Mouse (Mus musculus): ENCODE measurements around the gene Disc1.
A peak's percentile ranks its signal among the peaks of the same experiment; 100 is the strongest.

Disc1 gene

DNA sequence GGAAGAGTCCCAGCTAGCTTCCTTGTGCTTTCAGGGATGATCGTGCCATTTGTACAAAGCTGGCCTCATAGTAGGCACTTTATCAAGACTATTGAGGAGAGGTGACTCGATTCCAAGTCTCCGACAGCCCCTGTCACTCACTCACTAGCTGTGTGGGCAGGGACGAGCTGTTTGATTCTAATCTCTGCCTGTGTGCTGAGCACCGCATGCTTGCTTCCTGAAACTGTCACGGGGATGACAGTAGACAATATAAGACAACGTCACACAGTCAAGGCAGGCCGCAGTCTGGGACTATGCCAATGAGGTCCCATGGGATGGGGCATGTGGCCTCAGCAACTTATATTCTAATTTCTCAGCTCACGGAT, 13.6 kb downstream of the Disc1 start:
- peak; percentile 58 to 61 for DNase-seq (ENCODE audit: low spot score in 2 of 2)

DNA sequence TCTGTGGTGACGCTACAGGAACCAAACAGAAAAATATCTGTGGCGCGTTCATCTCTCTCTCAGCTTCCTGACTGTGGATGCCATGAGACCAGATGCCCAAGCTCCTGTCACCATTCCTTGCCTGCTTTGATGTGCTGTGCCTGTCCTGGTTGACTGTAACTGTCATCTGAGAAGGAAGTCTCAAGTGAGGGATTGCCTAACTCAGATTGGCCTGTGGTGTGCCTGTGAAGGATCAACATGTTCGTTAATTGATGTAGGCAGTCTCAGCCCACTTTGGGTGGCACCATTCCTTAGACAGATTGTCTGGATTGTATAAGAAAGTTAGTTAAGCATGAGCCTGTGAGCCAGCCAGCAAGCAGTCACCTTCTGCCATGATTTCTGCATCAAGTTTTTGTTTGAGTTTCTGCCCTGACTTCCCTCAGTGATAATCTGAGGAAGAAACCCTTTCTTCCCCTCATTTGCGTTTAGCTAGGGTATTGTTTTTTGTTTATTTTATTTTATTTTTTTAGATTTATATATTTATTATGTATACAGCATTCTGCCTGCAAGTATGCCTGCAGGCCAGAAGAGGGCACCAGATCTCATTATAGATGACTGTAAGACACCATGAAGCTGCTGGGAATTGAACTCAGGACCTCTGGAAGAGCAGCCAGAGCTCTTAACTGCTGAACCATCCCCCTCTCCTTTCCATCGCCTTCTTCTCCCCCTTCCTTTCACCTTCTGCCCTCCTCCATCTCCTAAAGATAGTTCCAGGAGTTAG, 14.3 kb downstream of the Disc1 start:
- no peak for DNase-seq (ENCODE audit: low spot score in 2 of 2)

GRCm38 (mm10) chr8:125069304-125069703, 15.3 kb downstream of the Disc1 start:
- DNase-seq (ENCODE audit: low spot score in 2 of 2): no peak

- no peak for DNase-seq (ENCODE audit: low spot score in 2 of 2)
Observed at GRCm38 (mm10) chr8:125069733-125070132, 15.7 kb downstream of the Disc1 start.

DNA sequence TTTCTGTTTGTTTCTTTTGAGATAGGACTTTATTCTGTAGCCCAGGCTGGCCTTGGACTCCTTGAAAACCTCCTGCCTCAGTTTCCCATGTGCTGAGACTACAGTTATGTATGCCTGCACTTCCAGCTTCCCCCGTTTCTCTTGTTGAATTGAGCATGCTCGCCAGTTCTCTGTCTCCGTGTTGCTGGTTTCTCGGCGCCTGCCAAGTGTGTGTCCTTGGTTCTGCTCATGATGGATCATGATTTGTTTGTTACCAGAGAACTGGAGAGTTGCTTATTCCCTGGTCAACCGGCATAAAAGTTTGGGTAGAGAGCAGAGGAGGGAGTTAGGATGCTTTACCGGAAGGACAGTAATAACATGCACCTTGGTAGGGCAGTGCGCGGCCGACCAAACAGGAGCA, 20.1 kb downstream of the Disc1 start:
- no peak for DNase-seq (ENCODE audit: low spot score in 2 of 2)

- no peak for DNase-seq (ENCODE audit: low spot score in 2 of 2)
Observed at GRCm38 (mm10) chr8:125074581-125074980, 20.6 kb downstream of the Disc1 start.

GRCm38 (mm10) chr8:125075389-125075788, 21.4 kb downstream of the Disc1 start:
- no peak for DNase-seq (ENCODE audit: low spot score in 2 of 2)

DNA sequence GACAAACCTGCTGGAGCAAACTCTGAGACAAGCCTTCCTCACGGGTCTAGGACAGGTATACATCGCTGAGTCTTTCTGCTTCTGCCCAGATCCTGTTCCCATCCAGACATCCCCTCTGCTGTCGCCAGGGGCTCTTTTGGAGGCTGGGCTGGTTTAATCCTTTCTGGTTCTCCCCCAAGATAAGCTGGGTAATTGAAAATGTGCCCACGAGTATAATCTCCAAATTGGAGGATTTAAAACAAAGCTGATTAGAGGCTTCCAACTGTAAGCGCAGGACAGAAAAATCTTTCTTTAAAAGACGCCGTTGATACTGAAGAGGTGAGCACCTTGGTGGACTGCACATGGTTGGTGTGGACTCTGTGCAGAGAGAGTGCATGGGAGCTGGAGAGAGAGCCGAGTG, 23.3 kb downstream of the Disc1 start:
- DNase-seq (ENCODE audit: low spot score in 2 of 2): no peak

DNA sequence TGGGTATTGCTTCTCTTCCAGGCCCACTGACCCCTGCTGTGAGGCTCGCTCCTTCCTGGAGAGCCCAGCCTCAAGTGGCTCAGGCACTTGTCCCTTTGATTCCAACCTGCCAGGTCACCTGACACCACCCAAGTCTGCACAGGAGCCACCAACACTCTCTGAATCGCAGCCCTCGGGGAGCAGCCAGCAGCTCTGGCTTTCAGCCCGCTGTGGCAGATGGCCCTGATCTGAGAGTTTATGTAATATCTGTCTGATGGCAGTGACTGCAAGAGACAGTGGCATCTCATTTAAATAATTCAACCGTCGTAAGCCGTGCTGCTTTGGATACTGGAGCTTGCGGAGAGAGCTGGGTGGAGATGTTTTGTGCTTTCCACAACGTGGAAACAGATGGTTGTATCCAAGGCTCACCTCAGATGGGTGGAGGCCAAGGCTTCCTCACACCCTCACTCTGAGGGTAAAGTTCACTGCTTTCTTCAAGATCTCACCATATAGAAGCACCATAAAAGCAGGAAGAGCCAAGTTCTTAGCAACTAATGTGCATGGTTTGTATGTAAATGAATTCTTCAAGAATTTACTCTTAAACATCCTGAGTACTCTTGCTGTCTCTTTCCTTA, 24.9 kb downstream of the Disc1 start:
- DNase-seq (ENCODE audit: low spot score in 2 of 2): peak; percentile 38 to 49

DNA sequence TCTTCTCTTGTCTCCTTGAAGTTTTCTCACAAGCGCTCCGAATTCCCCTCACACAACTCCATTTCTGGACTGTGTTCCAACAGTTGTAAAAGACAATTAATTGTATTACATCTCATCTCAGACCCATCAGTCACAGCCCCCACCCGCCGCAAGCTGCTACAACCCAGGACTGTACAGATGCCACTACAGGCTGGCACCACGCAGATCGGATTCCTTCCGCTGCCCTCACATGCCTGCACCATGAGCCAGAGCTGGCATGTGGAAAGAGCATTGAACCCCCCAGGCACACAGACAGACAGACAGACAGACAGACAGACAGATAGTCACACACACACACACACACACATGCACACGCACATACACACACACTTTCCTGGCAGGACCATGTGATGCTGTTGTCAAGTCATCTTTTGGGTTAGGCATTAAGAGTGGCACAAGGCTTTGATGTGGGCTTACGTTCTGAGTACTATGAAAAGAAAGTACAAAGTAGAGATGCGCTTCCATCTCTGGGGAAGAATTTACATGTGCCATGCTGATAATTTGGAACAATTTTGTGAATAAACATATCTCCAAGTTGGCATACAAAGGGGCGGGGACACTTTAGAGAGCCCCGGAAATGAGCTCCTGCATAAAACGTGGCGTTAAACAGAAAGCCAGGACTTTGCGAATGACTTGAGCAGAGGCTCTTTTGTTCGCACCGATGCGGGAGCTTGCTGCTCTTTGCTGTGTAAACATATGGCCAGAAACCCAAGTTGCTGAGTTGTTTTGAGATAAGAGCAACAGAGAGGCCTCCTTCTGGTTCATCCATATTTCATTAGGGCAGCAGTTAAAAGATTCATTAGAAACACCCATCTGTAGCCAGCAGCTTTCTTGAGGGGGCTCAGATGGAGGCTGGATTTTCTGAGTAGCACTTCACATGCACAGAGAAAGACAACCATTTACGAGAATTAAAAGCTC, 26.7 kb downstream of the Disc1 start:
- no peak for DNase-seq (ENCODE audit: low spot score in 2 of 2)

GRCm38 (mm10) chr8:125083746-125084145, 29.8 kb downstream of the Disc1 start:
- DNase-seq (ENCODE audit: low spot score in 2 of 2): peak; percentile 37 to 63

GRCm38 (mm10) chr8:125084523-125084922, 30.5 kb downstream of the Disc1 start:
- DNase-seq (ENCODE audit: low spot score in 2 of 2): no peak

DNA sequence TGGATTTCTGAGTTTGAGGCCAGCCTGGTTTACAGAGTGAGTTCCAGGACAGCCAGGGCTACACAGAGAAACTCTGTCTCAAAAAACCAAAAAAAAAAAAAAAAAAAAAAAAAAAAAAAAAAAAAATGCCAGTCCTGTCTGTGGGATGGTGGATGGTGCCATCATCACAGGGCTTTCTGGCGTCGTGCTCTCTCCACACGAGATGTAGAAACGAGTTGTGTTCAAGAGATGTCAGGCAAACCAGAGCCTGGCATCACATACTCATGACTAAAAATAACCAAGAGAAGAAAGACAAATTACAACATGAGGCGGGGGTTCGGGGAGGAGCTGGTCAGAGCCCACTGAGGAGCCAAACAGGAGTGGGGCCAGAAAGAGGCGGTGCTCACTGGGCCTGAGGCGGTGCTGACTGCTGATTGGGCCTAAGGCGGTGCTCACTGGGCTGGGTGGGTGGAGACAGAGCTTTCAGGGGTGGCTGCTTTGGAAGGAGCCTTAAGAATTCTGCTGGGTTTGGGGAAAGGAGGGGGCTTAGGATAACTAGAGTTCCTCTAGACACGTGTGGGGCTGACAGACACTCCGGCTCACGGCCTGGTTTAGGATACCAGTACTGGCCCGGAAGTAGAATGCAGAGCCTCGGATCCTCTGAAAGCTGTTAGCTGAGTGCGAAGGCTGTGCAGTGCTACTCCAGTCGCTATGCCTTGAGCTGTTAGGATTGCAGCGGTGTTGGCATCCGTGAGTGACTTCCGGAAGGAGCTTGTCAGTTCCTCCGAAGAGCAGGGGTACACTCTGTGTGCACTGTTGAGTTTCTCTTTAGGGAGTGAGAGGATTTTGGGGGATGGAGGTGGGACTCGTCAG, 37.1 kb downstream of the Disc1 start:
- peak; percentile 73 to 78 for DNase-seq (ENCODE audit: low spot score in 2 of 2)

DNA sequence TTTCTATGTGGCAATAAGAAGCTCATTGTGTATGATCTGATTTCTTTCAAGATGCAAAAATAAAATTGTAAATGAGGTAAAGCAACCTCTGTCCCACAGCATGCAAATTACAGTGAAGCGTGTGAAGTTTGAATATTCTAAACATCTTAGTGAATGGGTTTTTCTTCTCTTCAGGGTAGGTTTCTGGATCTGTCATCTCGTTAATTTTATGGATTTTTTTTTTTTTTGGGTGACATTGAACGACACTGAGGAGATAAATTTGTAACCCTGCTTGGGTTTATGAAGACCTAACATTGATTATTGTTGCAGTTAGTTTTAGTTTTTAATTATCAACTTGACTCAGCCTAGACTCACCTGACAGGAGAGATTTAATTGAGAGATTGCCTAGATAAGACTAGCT, 43.1 kb downstream of the Disc1 start:
- no peak for DNase-seq (ENCODE audit: low spot score in 2 of 2)

DNA sequence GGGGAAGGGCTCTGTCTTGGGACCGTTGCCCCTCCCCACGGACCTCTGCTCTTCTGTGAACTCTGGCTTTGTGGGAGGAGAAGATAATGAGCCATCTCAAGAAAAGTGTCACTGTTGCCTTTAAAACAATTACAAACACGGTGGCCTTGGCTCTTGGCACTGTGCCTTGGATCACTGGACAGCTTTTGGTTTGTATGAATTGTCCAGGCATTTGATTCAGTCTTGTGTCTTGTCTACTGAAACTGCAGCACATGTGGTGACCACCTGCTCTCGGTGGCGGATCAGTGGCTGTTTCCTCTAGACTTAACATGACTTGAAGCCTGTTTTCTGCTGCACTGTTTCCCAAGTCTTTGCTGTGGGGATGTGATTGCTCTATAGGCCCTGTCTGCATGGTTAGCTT, 44.1 kb downstream of the Disc1 start:
- DNase-seq (ENCODE audit: low spot score in 2 of 2): peak in 1 of 2 experiments; percentile 15

DNA sequence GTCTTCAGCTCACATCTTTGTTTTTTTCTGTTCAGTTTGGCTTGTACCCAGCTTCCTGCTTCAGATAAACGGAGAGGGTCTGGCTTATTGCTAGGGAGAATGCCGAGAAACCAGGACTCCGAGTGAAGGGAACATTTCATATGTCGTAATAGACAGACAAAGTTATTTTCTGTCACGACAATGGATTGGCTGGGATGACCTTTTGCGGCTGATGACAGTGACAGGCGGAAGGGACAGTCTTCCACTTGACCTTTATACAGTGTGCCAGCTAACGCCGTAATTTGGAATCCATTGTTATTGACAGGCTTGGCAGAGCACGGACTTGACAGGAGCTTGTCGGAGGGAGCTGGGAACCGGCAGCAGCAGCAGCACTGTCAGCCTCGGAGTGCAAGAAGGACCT, 48.3 kb downstream of the Disc1 start:
- DNase-seq (ENCODE audit: low spot score in 2 of 2): peak; percentile 26 to 32

GRCm38 (mm10) chr8:125113171-125113570, 59.2 kb downstream of the Disc1 start:
- DNase-seq (ENCODE audit: low spot score in 2 of 2): no peak

DNA sequence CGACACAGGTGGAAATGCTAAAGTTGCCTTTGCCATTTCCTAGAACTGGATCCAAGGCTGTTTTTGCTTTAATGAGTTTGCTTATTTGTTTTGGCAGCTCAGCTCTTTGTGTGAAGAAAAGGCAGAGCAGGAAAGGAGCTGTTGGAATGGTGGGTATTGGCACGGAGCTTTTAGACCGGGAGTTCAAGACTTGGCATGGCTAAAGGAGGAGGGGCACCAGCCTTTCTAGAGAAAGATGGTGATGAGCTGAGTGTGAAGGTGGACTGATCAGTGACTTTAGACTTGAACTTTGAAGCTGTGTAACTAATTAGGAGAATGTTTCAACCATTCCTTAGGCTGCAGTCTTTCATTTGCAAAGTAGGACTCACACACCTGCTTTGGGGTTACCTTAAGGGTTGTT, 59.8 kb downstream of the Disc1 start:
- no peak for DNase-seq (ENCODE audit: low spot score in 2 of 2)

GRCm38 (mm10) chr8:125115321-125115720, 61.3 kb downstream of the Disc1 start:
- DNase-seq (ENCODE audit: low spot score in 2 of 2): no peak

DNA sequence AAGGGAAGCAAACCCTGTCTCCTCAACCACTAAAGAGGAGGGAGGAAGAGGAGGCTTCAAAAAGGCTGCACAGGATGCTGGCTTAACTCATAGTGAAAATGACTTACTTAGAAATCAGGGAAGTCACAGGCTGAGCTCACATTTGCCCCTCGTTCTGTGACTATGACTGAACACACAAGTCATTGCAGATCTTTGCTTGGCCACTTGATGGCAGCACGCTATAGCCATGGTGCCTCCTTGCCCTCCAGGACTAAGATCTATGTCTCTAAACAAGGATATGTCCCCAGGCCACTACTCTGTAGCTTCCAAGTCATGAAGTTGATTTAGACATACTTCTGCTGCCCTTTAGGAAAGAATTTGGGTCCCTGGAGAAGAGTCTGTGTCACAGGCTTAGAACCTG, 62.6 kb downstream of the Disc1 start:
- DNase-seq (ENCODE audit: low spot score in 2 of 2): peak in 1 of 2 experiments; percentile 21

DNA sequence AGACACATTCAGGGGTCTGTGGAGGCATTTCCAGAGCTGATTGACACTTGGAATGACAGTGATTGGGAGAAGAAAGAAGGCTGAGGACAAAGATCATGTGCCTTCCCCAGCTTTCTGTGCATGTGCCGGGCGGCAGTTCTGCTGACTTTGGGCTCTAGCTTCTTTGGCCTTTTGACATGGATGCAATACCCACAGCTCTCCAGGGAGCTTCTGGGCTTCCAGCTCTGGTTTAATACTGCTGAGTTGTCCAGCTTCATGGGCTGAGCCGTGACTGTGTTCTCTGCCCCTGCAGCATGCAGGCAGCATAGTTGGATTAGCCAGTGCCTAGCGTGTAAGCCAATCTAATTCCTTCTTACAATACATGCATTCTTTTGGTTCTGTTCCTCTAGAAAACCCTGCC, 72.5 kb downstream of the Disc1 start:
- no peak for DNase-seq (ENCODE audit: low spot score in 2 of 2)

DNA sequence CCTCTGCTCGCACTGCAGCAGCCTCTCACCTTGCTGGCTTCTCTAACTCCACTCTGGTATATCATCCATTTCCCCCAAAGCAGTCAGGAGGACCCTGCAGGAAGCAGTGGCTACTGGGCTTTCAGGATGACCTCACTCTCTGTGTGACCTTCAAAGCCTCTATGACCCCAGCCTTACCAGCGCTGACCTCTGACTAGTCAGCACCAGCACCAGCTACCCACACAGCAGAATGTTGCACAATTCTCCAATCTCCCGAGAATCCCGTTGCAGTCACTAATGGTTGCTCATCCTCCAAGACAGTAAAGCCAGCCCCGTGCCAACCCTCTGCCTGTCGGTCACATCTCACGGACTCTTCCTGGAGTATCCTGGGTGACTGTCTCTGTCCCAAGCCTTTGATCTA, 73.6 kb downstream of the Disc1 start:
- no peak for DNase-seq (ENCODE audit: low spot score in 2 of 2)

Data from heart, adult 9 months (tissue).